Mouse (Mus musculus) left cerebral cortex, postnatal 10 days (tissue): Measurements from ENCODE around the gene Ugt1a2. TPM values are rescaled to one million over a fixed set of nuclear protein-coding genes. Genes with fewer than 3 reads are reported as not detected.

Source experiments
- DNase-seq, 2 experiments: peaks; one replicate each; pipeline ENCODE4 v3.0.0; 2021 to 2022; ENCODE audit warnings: low spot score in 2 of 2, mixed read lengths in 1 of 2; ENCODE audit errors: extremely low spot score in 1 of 2
- intact Hi-C: fragments of 180-260 bp; cut with DNase I; formaldehyde crosslinking; loops from one replicate; pipeline ENCODE4 v1.15.1; 2025
- total RNA-seq, 2 experiments: library from RNA; stranded (reverse); gene quantifications; 2 replicates each; pipeline ENCODE4 v1.2.3; 2021

Ugt1a2 gene
- total RNA-seq, 2 experiments from 2014 or later = 0.17 TPM; not detected in 1

DNA sequence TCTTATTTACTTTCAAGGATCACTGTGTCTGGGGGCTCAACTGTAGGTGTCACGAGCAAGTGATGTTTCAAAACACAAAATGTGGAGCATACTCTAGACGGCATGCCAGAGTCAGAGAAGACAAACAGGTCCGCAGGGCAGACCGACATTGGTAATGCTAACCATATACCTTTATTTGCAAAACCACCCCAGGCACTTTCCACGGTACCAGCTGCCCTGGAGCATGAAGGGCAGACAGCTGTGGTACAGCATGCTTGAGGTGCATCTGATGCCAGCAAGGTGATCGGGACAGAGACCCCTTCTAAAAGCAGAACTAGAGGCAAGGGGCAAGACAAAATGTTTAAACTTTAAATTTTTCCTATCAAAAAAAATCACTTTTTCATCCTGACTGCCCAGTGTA lies 62.6 kb downstream of the Ugt1a2 start:
- intact Hi-C loops = no loop called here

DNA sequence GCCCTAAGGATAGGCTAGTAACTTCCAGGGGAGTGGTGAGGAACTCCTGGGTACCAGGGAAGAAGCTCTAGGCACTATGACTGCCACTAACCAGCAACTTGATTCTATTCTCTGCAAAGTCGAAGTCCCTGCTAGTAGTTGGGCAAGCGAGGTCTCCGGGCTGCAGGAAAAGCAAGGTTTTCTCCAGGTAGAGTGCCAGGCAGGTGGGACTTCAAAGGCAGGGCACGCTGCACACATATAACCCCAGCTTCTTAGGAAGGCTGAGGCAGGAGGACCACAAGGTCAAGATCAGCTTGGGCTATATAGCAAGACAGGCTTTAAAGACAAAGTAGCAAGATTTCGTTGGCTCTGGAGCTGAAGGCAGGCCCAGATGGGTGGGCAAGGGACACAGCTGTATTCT lies 63.4 kb downstream of the Ugt1a2 start:
- DNase-seq = peak in 1 of 2 experiments; percentile 51
- intact Hi-C loops = no loop called here

More for the DNA sequence above, 62.6 kb downstream of the Ugt1a2 start:
- peak in 1 of 2 experiments; percentile 51 for DNase-seq

DNA sequence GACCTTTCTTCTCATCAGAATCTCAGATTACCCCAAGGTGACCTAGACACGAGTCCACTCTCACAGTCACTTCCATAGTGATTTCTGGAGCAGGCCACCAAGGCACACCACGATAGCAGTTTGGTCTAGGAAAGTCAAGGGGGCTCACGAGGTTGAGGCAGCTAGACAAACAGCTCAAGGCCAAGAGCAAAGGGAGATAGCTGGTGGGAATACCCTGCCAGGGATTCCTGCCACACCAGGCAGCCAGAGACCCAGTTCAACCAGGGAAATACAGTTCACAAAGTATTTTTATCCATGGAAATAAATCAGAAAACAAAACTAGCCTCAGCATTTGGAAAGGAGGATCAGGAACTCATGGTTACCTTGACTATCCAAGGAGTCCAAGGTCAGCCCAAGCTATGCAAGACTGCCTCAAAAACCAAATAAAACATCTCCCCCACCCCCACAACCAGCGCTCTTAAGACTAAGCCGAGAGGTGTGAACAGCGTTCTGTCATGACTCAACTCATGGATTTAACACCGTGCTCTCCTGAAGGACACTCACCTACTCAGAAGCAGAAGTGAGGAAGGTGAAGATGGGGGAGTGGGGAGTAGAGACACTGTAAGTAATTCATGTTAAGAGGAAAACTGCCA lies 64.0 kb downstream of the Ugt1a2 start:
- no peak for DNase-seq
- intact Hi-C loops = no loop called here

DNA sequence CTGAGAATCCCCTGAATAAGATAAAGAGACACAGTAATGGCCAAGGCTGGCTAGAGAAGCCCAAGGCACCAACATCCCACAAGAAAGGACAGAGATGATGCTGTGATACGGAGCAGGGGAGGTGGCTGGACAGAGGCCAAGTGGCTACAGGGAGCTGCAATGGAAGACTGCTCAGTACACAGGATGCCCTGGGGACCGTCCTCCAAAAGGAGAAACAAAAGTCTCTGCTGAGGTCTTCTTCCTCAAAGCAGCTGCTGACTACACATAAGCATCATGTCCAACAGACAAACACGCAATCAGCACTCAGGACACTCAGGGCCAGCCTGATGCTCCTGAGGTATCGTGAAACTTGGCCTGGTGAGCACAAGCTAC lies 64.5 kb downstream of the Ugt1a2 start:
- intact Hi-C loops = no loop called here
- DNase-seq = peak in 1 of 2 experiments; percentile 85

DNA sequence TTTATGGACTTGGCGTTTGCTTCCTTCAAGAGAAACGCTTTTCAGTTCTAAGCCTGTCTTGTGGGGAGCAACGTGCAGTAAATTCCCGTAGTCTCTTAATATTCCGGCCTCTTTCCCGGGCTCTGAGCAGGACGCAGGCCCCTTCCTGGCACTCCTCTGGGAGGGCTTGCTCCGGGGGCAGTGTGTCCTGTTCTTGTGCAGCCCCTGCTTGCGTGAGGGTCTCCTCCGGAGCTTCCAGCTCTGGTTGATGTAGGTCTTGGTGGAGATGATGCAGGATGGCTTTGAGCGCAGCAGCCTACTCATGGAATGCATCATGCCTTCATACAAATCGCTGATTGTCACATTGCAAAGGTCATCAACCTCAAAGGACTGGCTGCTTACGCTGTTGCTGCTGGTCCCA lies 65.7 kb downstream of the Ugt1a2 start:
- DNase-seq = peak in 1 of 2 experiments; percentile 50
- intact Hi-C loops = no loop called here

DNA sequence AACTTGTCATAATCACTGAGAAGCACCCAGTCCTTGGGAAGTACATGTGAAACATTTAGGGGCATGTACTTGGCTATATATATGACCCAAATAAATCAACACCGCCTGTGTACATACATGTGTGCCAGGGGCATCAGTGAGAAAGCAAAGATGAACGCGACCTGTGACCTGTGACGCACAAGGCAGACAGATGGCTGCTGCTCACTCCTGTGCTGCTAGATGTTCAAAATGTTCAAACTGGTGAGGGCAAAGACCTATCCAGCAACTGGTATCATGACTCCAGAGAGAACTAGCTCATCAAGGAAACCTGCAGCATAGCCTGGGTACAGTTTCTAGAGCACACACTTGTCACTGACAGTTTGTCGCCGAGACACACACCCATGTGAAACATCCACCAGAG lies 67.1 kb downstream of the Ugt1a2 start:
- intact Hi-C loops = no loop called here
- peak in 1 of 2 experiments; percentile 47 for DNase-seq

DNA sequence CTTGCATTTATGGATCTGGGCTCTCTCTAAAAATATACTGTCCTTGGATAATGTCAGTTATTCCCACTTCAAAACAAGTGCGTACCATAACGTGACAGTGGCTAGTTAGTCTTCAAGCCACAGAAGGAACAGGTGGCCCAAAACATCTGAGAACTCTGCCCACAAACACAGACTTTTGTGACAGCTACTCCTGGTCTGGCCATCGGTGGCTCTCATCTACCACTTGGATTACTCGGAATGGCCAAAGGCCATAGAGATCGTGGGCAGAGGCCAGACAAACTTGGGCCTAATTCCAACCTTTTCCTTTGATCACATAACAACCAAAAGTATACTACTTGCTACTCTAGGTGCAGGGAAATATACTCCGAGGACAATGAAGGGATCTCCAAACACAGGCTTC lies 67.7 kb downstream of the Ugt1a2 start:
- intact Hi-C loops = no loop called here
- no peak for DNase-seq

Other genes starting within 250 kb of the Ugt1a2 start
- gene Usp40, start 192.1 kb upstream of the Ugt1a2 start, total RNA-seq = 10 to 100 TPM; 21.1 to 21.9 TPM
- not detected for gene Ugt1a10, start 145.2 kb upstream of the Ugt1a2 start, total RNA-seq
- not detected for gene Ugt1a9, start 129.8 kb upstream of the Ugt1a2 start, total RNA-seq
- gene Ugt1a8, start 112.8 kb upstream of the Ugt1a2 start, total RNA-seq = not detected
- gene Ugt1a7c, start 105.5 kb upstream of the Ugt1a2 start, total RNA-seq = under 1 TPM; 0.71 to 0.97 TPM
- under 1 TPM in 1 of 2 experiments, not detected in 1; 0.24 TPM for gene Ugt1a6b, start 97.3 kb upstream of the Ugt1a2 start, total RNA-seq
- gene Ugt1a6a, start 65.8 kb upstream of the Ugt1a2 start, total RNA-seq = under 1 TPM in 1 of 2 experiments, not detected in 1; 0.32 TPM
- gene Ugt1a5, start 34.6 kb upstream of the Ugt1a2 start, total RNA-seq = not detected
- 1 to 10 TPM; 3.9 to 5.0 TPM for gene Dnajb3, start 5.2 kb downstream of the Ugt1a2 start, total RNA-seq
- gene Ugt1a1, start 11.4 kb downstream of the Ugt1a2 start, total RNA-seq = not detected
- under 1 TPM; 0.06 to 0.20 TPM for gene Mroh2a, start 26.4 kb downstream of the Ugt1a2 start, total RNA-seq
- 10 to 100 TPM; 42.0 to 44.4 TPM for gene Hjurp, start 77.0 kb downstream of the Ugt1a2 start, total RNA-seq
- gene Trpm8, start 77.1 kb downstream of the Ugt1a2 start, total RNA-seq = 1 to 10 TPM; 1.2 to 1.5 TPM
- gene Spp2, start 206.4 kb downstream of the Ugt1a2 start, total RNA-seq = under 1 TPM in 1 of 2 experiments, not detected in 1; 0.56 TPM